Mouse (Mus musculus) ES-E14 (cell line): ENCODE data around the gene Dnase1l3. TPM values are rescaled to one million over a fixed set of nuclear protein-coding genes. Genes with fewer than 3 reads are reported as not detected.

ENCODE experiments used
- DNase-seq: peaks from one replicate; pipeline ENCODE4 v3.0.0-alpha.2; 2013; ENCODE audit warnings: low read depth, low spot score
- H3K27ac ChIP-seq: 2 replicates; pipeline ENCODE4 v1.5.1; 2012; ENCODE audit warnings: low read depth, mild to moderate bottlenecking, low read length, moderate library complexity, mixed read lengths; ENCODE audit not compliant: poor library complexity, insufficient read depth, severe bottlenecking
- H3K36me3 ChIP-seq: 2 replicates; pipeline ENCODE4 v1.6.1; 2012; ENCODE audit warnings: mild to moderate bottlenecking, low read length, moderate library complexity, mixed read lengths; ENCODE audit not compliant: control insufficient read depth, poor library complexity, insufficient read depth, severe bottlenecking
- H3K4me1 ChIP-seq, 2 experiments: fragments of 150-350 bp in 1 of 2; sonication (generic) in 1 of 2; 2 replicates each; pipeline ENCODE4 v1.6.1; 2012; ENCODE audit warnings: low read length in 2 of 2, mild to moderate bottlenecking in 1 of 2, mixed read lengths in 1 of 2; ENCODE audit not compliant: control insufficient read depth in 2 of 2, insufficient read depth in 2 of 2, poor library complexity in 1 of 2
- H3K4me3 ChIP-seq, 2 experiments: fragments of 150-350 bp in 1 of 2; sonication (generic) in 1 of 2; 2 replicates each; pipeline ENCODE4 v1.5.1; 2012; ENCODE audit warnings: low read length in 2 of 2, low read depth in 1 of 2, mild to moderate bottlenecking in 1 of 2, mixed read lengths in 1 of 2; ENCODE audit not compliant: insufficient read depth in 1 of 2, poor library complexity in 1 of 2, severe bottlenecking in 1 of 2
- H3K9ac ChIP-seq: 2 replicates; pipeline ENCODE4 v1.6.1; 2012; ENCODE audit warnings: low read depth, mild to moderate bottlenecking, low read length, mixed read lengths; ENCODE audit not compliant: poor library complexity, insufficient read depth, severe bottlenecking
- H3K9me3 ChIP-seq: fragments of 150-350 bp; sonication (generic); 2 replicates; pipeline ENCODE4 v1.6.1; 2012; ENCODE audit warnings: low read depth, mild to moderate bottlenecking, low read length; ENCODE audit not compliant: control insufficient read depth, insufficient read depth
- CHD2 ChIP-seq: IDR thresholded peaks from 2 replicates; pipeline ENCODE4 v1.6.1; 2014; ENCODE audit warnings: mild to moderate bottlenecking, low read depth, low read length, inconsistent platforms
- HCFC1 ChIP-seq: IDR thresholded peaks from 2 replicates; pipeline ENCODE4 v1.6.1; 2012; ENCODE audit warnings: low read length, inconsistent platforms, borderline replicate concordance; ENCODE audit not compliant: insufficient read depth
- MAFK ChIP-seq: IDR thresholded peaks from 2 replicates; pipeline ENCODE4 v1.6.1; 2014; ENCODE audit warnings: mild to moderate bottlenecking, low read depth, low read length, inconsistent platforms; ENCODE audit not compliant: insufficient read depth
- ZC3H11A ChIP-seq: IDR thresholded peaks from 2 replicates; pipeline ENCODE4 v1.6.1; 2012; ENCODE audit warnings: low read depth, mild to moderate bottlenecking, inconsistent platforms, low read length, borderline replicate concordance
- ZNF384 ChIP-seq: IDR thresholded peaks from 2 replicates; pipeline ENCODE4 v1.6.1; 2012; ENCODE audit warnings: low read depth, low read length, inconsistent platforms
- in situ Hi-C, 2 experiments: fragments of 600-800 bp; cut with MboI; formaldehyde crosslinking; loops; one replicate each; pipeline ENCODE4 v1.15.1; 2025; ENCODE audit warnings: low sequenced_read_pairs in 2 of 2, inconsistent platforms in 1 of 2; ENCODE audit not compliant: unreplicated experiment in 2 of 2
- total RNA-seq: library from RNA; depleted of rRNA; stranded (reverse); fragments of 300-350 nt; gene quantifications from 2 replicates; pipeline ENCODE4 v1.2.3, GENCODE M21; 2012

Gene Dnase1l3
- total RNA-seq, 1 experiment, result 0.09 TPM

GRCm38 (mm10) chr14:7929029-7929428 lies 65.3 kb downstream of the Dnase1l3 start:
- H3K4me3 ChIP-seq, result no peak overlapping the region
- no peaks in the 10 kb centered on the region for H3K4me1 ChIP-seq
- no peak overlapping the region for H3K9ac ChIP-seq
- H3K36me3 ChIP-seq, result peaks cover 52% of the 10 kb centered on the region
- no peak overlapping the region for H3K27ac ChIP-seq
- no peaks in the 10 kb centered on the region for H3K9me3 ChIP-seq
- DNase-seq, result no peak
- TF ChIP-seq ZC3H11A (no peak), ZNF384 (no peak), HCFC1 (no peak), MAFK (no peak), CHD2 (no peak)
- in situ Hi-C loops, result no loop called here

DNA sequence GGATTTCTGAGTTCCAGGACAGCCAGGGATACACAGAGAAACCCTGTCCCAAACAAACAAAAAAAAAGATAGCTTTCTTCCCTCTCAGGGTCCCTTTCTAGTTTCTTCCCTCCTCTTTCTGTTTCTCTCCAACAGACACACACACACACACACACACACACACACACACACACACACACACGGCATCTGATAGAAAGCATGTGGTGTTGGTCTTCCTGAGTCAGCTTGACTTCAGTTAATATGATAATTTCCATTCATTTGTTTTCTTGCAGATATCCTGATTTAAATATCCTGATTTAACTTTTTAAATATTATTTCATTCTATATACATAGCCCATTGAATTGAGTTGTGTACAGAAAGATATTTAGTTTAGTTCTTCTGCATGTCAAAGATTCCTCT lies 66.0 kb downstream of the Dnase1l3 start:
- no peak overlapping the region for H3K4me3 ChIP-seq
- no peak overlapping the region for H3K9ac ChIP-seq
- no peak for DNase-seq
- H3K4me1 ChIP-seq, result no peaks in the 10 kb centered on the region
- TF ChIP-seq CHD2 (no peak), HCFC1 (no peak), ZC3H11A (no peak)
- peaks cover 51% of the 10 kb centered on the region for H3K36me3 ChIP-seq
- H3K27ac ChIP-seq, result no peak overlapping the region
- in situ Hi-C loops, result no loop called here
- no peaks in the 10 kb centered on the region for H3K9me3 ChIP-seq

DNA sequence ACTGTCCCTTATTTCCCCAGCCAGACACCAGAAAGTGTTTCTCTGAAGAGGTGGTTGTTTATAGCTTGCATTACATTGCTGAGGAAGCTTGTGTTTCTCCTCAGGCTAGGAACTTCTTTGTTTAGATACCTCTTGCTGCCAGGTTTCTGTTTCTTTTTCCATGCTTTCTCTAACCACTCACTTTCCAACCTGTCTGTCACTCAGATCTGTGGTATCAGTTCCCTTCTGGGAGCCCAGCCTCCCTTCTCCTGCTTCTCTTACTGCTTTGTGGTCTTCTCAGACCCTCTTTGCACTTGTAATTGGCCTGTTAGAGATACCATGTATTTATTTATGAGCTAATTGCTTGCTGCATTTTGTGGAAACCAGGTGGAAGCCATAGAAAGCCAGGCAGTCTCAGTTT lies 70.7 kb downstream of the Dnase1l3 start:
- in situ Hi-C loops, result no loop called here
- DNase-seq, result no peak
- H3K9me3 ChIP-seq, result no peaks in the 10 kb centered on the region
- peaks cover 47% of the 10 kb centered on the region for H3K36me3 ChIP-seq
- H3K27ac ChIP-seq, result no peak overlapping the region
- TF ChIP-seq HCFC1 (no peak), ZC3H11A (no peak), MAFK (no peak), ZNF384 (no peak), CHD2 (no peak)
- H3K9ac ChIP-seq, result no peak overlapping the region
- H3K4me1 ChIP-seq, result no peaks in the 10 kb centered on the region
- H3K4me3 ChIP-seq, result no peak overlapping the region

DNA sequence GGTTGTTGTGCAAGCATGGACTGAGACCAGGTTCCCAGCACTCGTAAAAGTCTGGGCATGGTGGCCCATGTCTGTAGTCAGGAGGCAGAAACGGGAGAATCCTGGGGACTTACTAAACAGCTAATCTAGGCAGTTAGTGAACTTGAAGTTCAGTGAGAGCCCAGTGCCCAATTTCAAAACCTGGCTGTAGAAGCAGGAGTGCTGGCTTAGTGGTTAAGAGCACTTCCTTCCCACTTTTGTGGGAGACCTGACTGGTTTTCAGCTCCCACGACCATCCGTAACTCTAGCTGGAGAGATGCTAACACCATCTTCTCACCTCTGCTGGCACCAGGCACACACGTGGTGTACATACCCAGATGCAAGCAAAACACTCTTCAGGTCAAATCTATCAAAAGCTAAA lies 72.9 kb downstream of the Dnase1l3 start:
- H3K9me3 ChIP-seq, result no peaks in the 10 kb centered on the region
- no peak overlapping the region for H3K27ac ChIP-seq
- H3K4me3 ChIP-seq, result no peak overlapping the region
- no peaks in the 10 kb centered on the region for H3K4me1 ChIP-seq
- peaks cover 56% of the 10 kb centered on the region for H3K36me3 ChIP-seq
- TF ChIP-seq MAFK (no peak), CHD2 (no peak)
- no peak for DNase-seq
- in situ Hi-C loops, result no loop called here
- no peak overlapping the region for H3K9ac ChIP-seq

DNA sequence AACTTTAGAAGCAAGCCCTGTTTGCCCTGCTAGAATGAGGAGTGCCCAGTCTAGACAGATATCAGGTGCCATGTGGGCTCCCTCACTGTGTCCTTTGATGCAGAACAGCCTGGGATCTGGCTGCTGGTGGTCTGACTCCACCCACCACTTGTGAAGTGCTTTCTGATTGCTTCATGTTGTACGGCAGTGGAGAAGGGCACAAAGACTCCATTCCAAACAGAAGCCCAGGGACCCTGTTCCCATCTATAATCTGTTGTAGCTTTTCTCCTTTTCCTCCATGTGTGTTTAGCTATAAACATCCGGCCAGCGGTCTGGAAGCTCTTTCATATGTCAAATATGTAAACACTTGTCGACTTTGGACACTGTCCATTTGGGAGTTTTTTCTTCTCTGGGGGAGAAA lies 74.5 kb downstream of the Dnase1l3 start:
- no peak for TF ChIP-seq CHD2
- no peak for TF ChIP-seq MAFK
- TF ChIP-seq ZNF384, result no peak
- no peak for TF ChIP-seq ZC3H11A
- no peak for TF ChIP-seq HCFC1
- Histone ChIP-seq H3K36me3 (peaks cover 61% of the 10 kb centered on the region), H3K27ac (no peak overlapping the region), H3K9me3 (no peaks in the 10 kb centered on the region), H3K4me3 (no peak overlapping the region), H3K9ac (no peak overlapping the region), H3K4me1 (no peaks in the 10 kb centered on the region)
- DNase-seq, result no peak
- in situ Hi-C loops, result no loop called here
